Mouse (Mus musculus): ENCODE measurements around the gene Cyp2d11. TPM values are rescaled to one million over a fixed set of nuclear protein-coding genes. Genes with fewer than 3 reads are reported as not detected.

Cyp2d11 gene
- polyA plus RNA-seq, 1 experiment from 2014 or later, result not detected

GRCm38 (mm10) chr15:82347303-82347676 is 46.5 kb downstream of the Cyp2d11 start:
- Histone ChIP-seq H3K27ac (replicated peaks) (no peak overlapping the region), H3K4me1 (peaks cover 17% of the 10 kb centered on the region), H3K27me3 (0 out of 2 replicates have a peak, but pooled peaks cover 1% of the 10 kb centered on the region), H3K4me2 (replicated peaks) (peak overlapping the region; percentile 89), H3K9ac (replicated peaks) (peak overlapping the region; percentile 68; the same call in 1 of the 2 replicates), H3K36me3 (peaks cover 38% of the 10 kb centered on the region), H3K9me3 (no peaks in the 10 kb centered on the region), H3K4me3 (peak overlapping the region; percentile 69)
- no peak for ATAC-seq (ENCODE audit: low FRiP score, low read depth)
- WGBS, result 86% methylated on average over 4 of the region's 4 CpGs

DNA sequence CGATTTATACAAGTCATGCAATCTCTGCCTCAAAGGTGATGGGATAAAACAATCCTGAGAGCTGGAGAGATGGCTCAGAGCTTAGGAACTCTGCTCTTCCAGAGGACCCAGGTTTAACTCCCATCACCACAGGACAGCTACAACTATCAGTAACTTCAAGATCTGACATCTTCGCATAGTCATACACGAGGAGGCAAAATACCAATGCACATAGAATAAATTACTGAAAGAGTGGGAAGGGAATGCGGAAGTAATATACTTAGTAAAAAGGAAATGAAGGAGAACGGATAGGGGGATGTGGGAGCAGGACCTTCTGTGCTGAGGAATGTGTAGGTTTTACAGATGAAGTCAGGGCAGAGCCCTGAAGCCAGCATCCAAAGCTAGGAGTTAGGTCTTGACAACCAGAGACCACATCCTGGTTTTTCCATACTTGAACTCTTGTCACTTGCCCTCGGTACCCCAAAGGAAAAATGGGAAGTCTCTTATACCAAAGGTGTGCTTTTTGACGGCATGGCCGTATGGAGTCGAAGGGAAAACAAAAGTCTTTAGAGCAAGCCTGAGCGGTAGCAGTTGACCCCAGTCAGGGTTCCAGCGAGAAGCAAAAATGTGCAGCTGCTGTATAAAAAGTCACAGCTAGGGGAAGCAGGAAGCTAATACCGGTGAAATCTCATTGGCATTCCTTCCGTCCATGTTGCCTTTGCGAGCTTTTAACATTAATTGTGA is 47.1 kb downstream of the Cyp2d11 start:
- Histone ChIP-seq H3K9me3 (no peaks in the 10 kb centered on the region), H3K4me2 (replicated peaks) (peak overlapping the region; percentile 89), H3K9ac (replicated peaks) (peak overlapping the region; percentile 68), H3K4me1 (peaks cover 13% of the 10 kb centered on the region), H3K4me3 (peak overlapping the region; percentile 69), H3K27ac (replicated peaks) (peak overlapping the region; percentile 83), H3K36me3 (peaks cover 38% of the 10 kb centered on the region), H3K27me3 (peaks cover 7% of the 10 kb centered on the region; the same call in 1 of the 2 replicates)
- no peak for ATAC-seq (ENCODE audit: low FRiP score, low read depth)
- 67% methylated on average over 14 of the region's 14 CpGs for WGBS

DNA sequence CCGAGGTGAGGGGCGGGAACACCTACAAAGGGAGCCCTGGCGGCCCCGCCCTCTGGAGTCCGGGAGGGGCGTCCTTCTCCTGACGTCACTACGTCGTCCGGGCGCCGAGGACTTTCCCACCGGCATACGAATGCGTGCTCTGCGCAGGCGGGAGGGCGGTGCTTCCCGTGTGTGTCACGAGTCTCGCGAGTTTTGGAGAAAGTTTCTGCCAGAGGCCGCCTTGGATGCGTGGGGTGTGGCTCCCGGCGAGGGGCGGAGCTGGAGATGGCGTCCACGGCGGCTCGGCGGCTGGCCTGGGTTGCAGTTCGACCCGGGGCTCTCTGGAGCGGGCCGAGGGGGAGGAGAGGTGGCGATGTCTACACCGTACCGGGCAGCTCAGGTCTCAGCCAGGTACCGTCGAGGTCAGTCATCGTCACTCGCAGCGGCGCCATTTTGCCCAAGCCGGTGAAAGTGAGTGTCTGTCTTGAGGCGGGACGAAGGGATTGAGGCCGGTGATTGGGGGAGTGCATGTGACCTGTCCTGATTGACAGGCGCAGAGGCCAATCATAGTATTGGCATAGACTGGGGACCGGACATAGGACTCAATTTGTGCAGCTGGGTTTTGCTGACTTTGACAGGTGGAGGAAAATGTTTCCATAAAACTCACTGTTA is 47.9 kb downstream of the Cyp2d11 start:
- Histone ChIP-seq H3K9me3 (no peaks in the 10 kb centered on the region), H3K4me3 (peak overlapping the region; percentile 69), H3K4me1 (peaks cover 17% of the 10 kb centered on the region), H3K9ac (replicated peaks) (peak overlapping the region; percentile 68), H3K27ac (replicated peaks) (peak overlapping the region; percentile 83), H3K27me3 (peaks cover 14% of the 10 kb centered on the region), H3K36me3 (peaks cover 36% of the 10 kb centered on the region), H3K4me2 (replicated peaks) (peak overlapping the region; percentile 89)
- WGBS, result 0% methylated on average over 51 of the region's 51 CpGs
- ATAC-seq (ENCODE audit: low FRiP score, low read depth), result peak; percentile 98

- no peak for ATAC-seq (ENCODE audit: low FRiP score, low read depth)
Measured at GRCm38 (mm10) chr15:82344971-82345370, 48.9 kb downstream of the Cyp2d11 start.

DNA sequence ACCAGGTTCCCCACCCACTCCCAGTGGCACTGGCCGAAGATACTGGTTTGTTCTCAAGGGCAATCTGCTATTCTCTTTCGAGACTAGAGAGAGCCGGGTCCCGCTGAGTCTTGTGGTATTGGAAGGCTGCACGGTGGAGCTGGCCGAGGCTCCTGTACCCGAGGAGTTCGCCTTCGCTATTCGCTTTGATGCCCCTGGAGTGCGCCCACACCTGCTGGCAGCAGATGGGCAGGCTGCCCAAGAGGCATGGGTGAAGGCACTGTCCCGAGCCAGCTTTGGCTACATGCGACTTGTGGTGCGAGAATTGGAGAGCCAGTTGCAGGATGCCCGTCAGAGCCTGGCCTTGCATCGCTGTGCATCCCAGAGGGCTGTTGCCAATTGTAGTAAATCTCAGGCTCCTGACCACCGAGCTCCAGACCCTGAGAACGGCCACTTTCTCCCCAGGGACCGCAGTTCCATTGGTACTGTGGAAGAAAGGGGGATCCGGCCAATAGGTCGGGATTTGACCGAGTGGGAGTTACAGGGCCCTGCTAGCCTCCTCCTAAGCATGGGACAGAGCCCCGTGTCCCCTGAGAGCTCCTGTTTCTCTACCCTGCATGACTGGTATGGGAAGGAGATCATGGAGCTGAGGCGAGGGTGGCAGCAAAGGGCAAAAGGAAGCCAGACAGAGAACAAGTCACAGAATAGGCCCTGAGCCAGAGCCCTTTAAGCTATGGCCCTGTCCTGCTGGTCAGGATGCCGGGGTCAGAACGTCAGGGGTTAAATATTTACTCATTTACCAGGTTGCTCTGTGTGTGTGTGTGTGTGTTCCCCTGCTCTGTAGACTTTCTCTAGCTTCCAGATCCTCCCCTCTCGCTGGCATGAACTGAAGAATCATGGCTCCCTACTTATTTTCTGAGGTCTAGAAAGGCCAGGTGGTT is 50.2 kb downstream of the Cyp2d11 start:
- H3K4me2 ChIP-seq (replicated peaks), result no peak overlapping the region
- no peak overlapping the region for H3K9ac ChIP-seq (replicated peaks)
- peaks cover 13% of the 10 kb centered on the region for H3K36me3 ChIP-seq
- no peaks in the 10 kb centered on the region for H3K9me3 ChIP-seq
- H3K4me3 ChIP-seq, result no peak overlapping the region
- peaks cover 19% of the 10 kb centered on the region for H3K4me1 ChIP-seq
- WGBS, result 94% methylated on average over 27 of the region's 27 CpGs
- peaks cover 30% of the 10 kb centered on the region for H3K27me3 ChIP-seq
- H3K27ac ChIP-seq (replicated peaks), result 0 out of 2 replicates have a peak overlapping the region, but pooled peaks have one; percentile 20
- ATAC-seq (ENCODE audit: low FRiP score, low read depth), result no peak

More at GRCm38 (mm10) chr15:82344971-82345370, 48.9 kb downstream of the Cyp2d11 start:
- H3K9ac ChIP-seq (replicated peaks), result no peak overlapping the region
- H3K4me3 ChIP-seq, result no peak overlapping the region
- H3K27ac ChIP-seq (replicated peaks), result 0 out of 2 replicates have a peak overlapping the region, but pooled peaks have one; percentile 30
- no peaks in the 10 kb centered on the region for H3K9me3 ChIP-seq
- H3K27me3 ChIP-seq, result peaks cover 24% of the 10 kb centered on the region
- no peak overlapping the region for H3K4me2 ChIP-seq (replicated peaks)
- H3K4me1 ChIP-seq, result peaks cover 19% of the 10 kb centered on the region
- WGBS, result 89% methylated on average over 6 of the region's 6 CpGs
- H3K36me3 ChIP-seq, result peaks cover 26% of the 10 kb centered on the region

GRCm38 (mm10) chr15:82342543-82342935 is 51.3 kb downstream of the Cyp2d11 start:
- Histone ChIP-seq H3K9ac (replicated peaks) (no peak overlapping the region), H3K4me3 (no peak overlapping the region), H3K27me3 (peaks cover 30% of the 10 kb centered on the region), H3K36me3 (0 out of 2 replicates have a peak, but pooled peaks cover 4% of the 10 kb centered on the region), H3K27ac (replicated peaks) (0 out of 2 replicates have a peak overlapping the region, but pooled peaks have one; percentile 46), H3K4me2 (replicated peaks) (no peak overlapping the region), H3K4me1 (peaks cover 25% of the 10 kb centered on the region), H3K9me3 (no peaks in the 10 kb centered on the region)
- no peak for ATAC-seq (ENCODE audit: low FRiP score, low read depth)
- WGBS, result 80% methylated on average over 5 of the region's 5 CpGs

DNA sequence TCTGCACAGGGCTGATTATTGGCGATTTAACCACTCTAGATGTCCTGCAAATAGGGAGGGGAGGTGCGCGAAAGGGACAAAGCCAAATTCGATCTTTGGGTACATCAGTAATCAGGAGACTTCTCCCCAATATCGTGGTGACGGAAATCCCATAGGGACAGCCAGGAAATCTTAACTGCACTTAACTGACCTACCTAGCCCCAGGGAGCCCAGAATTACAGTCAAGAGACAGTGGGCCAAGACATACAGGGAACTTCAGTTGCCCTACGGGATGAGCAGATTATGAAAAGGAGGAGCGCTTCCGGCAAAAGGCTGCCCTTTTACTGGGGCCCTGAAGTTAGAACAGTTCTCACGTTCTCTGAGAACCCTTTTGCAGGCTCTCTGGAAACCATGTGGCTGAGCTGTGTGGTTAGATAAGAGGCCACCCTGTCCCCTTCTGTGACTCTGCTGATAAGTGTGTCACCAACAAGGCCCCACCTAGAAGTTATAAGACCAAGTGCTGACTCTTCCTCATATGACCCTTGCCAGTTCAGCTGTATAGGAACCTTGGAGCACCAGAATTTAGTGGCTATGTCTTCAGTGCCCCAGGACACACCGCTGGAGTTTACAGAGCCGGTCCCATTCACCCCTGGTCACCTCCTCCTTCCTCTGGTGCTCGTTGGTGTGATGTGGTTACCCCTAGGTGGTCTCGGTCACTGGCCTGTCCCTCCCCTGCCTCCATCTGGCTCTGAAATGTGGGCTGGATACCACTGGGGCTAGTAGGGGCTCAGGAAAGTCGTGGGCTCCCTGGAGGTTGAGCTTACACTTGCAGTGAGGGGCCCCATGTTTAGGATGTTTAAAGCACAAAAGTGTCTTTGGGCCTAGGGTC is 51.9 kb downstream of the Cyp2d11 start:
- H3K4me1 ChIP-seq, result peaks cover 24% of the 10 kb centered on the region
- peak overlapping the region; percentile 53; the same call in 1 of the 2 replicates for H3K9ac ChIP-seq (replicated peaks)
- peak overlapping the region; percentile 53; the same call in 1 of the 2 replicates for H3K4me2 ChIP-seq (replicated peaks)
- peaks cover 30% of the 10 kb centered on the region for H3K27me3 ChIP-seq
- no peaks in the 10 kb centered on the region for H3K9me3 ChIP-seq
- H3K4me3 ChIP-seq, result 0 out of 2 replicates have a peak overlapping the region, but pooled peaks have one; percentile 37
- 68% methylated on average over 15 of the region's 15 CpGs for WGBS
- H3K27ac ChIP-seq (replicated peaks), result peak overlapping the region; percentile 46
- no peaks in the 10 kb centered on the region for H3K36me3 ChIP-seq
- no peak for ATAC-seq (ENCODE audit: low FRiP score, low read depth)

DNA sequence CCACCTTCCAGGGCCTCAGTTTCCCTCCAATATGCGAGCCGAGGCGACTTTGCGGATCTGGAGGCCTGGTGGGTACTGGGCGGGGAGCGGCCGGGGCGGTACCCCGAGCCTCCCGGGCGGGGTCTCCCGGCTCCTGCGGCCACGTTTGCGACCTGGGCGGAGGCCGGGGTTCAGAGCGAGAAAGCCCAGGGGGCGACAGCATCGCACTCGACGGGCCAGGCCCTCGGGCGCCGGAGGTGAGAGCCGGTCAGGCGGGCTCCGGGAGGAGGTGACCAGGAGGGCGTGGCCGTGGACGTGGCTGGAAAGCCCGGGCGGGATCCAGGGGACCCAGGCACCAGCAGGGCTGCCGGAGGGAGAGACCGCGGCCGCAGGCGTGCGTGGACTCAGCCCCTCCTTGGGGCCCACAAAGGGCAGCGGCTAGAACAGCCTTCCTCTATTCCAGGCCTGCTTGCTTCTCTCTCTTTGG is 52.8 kb downstream of the Cyp2d11 start:
- ATAC-seq (ENCODE audit: low FRiP score, low read depth), result no peak
- 3% methylated on average over 40 of the region's 40 CpGs for WGBS
- Histone ChIP-seq H3K27ac (replicated peaks) (peak overlapping the region; percentile 46), H3K9me3 (no peaks in the 10 kb centered on the region), H3K36me3 (peaks cover 2% of the 10 kb centered on the region; the same call in 1 of the 2 replicates), H3K9ac (replicated peaks) (peak overlapping the region; percentile 53), H3K4me1 (peaks cover 22% of the 10 kb centered on the region), H3K27me3 (peaks cover 30% of the 10 kb centered on the region), H3K4me2 (replicated peaks) (peak overlapping the region; percentile 53), H3K4me3 (peak overlapping the region; percentile 37)

GRCm38 (mm10) chr15:82340414-82341035 is 53.3 kb downstream of the Cyp2d11 start:
- peaks cover 30% of the 10 kb centered on the region for H3K27me3 ChIP-seq
- WGBS, result 44% methylated on average over 21 of the region's 21 CpGs
- peak overlapping the region; percentile 46; the same call in 1 of the 2 replicates for H3K27ac ChIP-seq (replicated peaks)
- H3K9me3 ChIP-seq, result no peaks in the 10 kb centered on the region
- H3K9ac ChIP-seq (replicated peaks), result peak overlapping the region; percentile 53
- H3K4me2 ChIP-seq (replicated peaks), result peak overlapping the region; percentile 53
- peaks cover 22% of the 10 kb centered on the region for H3K4me1 ChIP-seq
- H3K36me3 ChIP-seq, result peaks cover 7% of the 10 kb centered on the region; the same call in 1 of the 2 replicates
- H3K4me3 ChIP-seq, result peak overlapping the region; percentile 37; the same call in 1 of the 2 replicates
- no peak for ATAC-seq (ENCODE audit: low FRiP score, low read depth)

DNA sequence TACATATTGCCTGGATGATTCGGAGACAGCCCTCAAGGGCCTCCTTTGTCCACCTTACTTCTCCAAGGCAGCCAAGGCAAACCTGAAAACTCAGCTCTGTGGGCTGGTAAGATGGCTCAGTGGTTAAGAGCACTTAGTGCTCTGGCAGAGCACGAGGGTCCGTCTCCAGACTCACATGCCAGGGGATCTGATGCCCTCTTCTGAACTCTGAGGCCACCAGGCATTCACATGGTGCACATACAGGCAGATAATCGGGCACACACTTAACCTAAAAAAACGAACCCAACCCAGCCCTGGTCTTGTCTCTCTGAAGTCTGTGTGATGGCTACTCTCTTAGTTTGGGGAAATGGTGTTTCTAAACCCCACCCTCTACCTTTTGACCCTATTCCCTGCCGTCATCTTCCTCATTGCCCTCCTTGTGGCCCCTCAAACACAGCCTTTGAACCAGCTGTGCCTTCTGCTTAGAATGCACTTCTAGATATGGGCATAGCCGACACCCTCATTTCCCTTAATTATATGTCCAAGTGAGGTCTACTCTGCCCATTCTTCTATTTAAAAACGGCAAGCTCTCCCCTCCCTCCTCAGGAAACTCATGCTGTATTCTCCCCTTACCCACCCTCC is 54.1 kb downstream of the Cyp2d11 start:
- no peak for ATAC-seq (ENCODE audit: low FRiP score, low read depth)
- Histone ChIP-seq H3K9ac (replicated peaks) (no peak overlapping the region), H3K4me2 (replicated peaks) (no peak overlapping the region), H3K27ac (replicated peaks) (no peak overlapping the region), H3K36me3 (peaks cover 14% of the 10 kb centered on the region), H3K27me3 (peaks cover 30% of the 10 kb centered on the region), H3K4me3 (no peak overlapping the region), H3K4me1 (peaks cover 22% of the 10 kb centered on the region), H3K9me3 (no peaks in the 10 kb centered on the region)
- WGBS, result 76% methylated on average over 8 of the region's 8 CpGs
